Mouse (Mus musculus) megakaryocyte, embryonic 14.5 days (primary cell): ENCODE results near the gene Slc2a2. TPM values are rescaled to one million over a fixed set of nuclear protein-coding genes. Genes with fewer than 3 reads are reported as not detected.

ENCODE experiments used
- H3K27me3 ChIP-seq: replicated peaks from 2 replicates; pipeline ENCODE3; 2012; ENCODE audit warnings: inconsistent platforms
- H3K36me3 ChIP-seq: replicated peaks from 2 replicates; pipeline ENCODE3; 2012; ENCODE audit warnings: low read length, inconsistent platforms, mixed read lengths
- H3K4me1 ChIP-seq: 2 replicates; pipeline ENCODE4 v1.6.1; 2012; ENCODE audit warnings: inconsistent platforms
- H3K4me3 ChIP-seq: replicated peaks from 2 replicates; pipeline ENCODE3; 2012; ENCODE audit warnings: moderate library complexity, mild to moderate bottlenecking, inconsistent platforms
- H3K9me3 ChIP-seq: 2 replicates; pipeline ENCODE4 v1.6.1; 2012; ENCODE audit warnings: inconsistent platforms
- FLI1 ChIP-seq: IDR thresholded peaks from 2 replicates; pipeline ENCODE4 v1.6.1; 2012; ENCODE audit warnings: low read length, inconsistent platforms, mixed read lengths
- GATA1 ChIP-seq: IDR thresholded peaks from 3 replicates; pipeline ENCODE4 v1.6.1; 2012; ENCODE audit warnings: mixed read lengths, low read length, inconsistent platforms, borderline replicate concordance
- polyA plus RNA-seq: library from polyadenylated mRNA; stranded (reverse); fragments of >175 nt; gene quantifications from 2 replicates; pipeline ENCODE4 v1.2.3, GENCODE M21; 2012; ENCODE audit warnings: low replicate concordance; ENCODE audit not compliant: insufficient read depth

Slc2a2 gene
- polyA plus RNA-seq, 1 experiment = not detected

DNA sequence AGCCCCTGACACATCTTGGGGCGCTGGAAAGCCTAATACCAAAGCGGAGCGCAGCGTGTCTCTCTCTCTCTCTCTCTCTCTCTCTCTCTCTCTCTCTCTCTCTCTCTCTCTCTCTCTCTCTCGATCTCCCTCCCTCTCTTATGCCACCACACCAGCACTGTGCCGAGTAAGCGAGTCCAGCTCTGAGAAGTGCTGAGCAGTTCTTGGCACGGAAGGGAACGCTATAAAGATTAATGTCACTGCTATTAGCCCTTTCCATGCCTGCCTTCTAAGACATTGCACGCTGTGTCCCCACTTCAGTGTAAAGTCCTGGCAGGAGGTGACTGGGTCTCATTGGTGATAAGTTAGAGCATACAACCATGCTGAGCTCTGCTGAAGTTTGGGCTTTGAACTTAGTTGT, 1.5 kb upstream of the Slc2a2 start:
- Histone ChIP-seq H3K36me3 (no peaks in the 10 kb centered on the region), H3K4me1 (no peaks in the 10 kb centered on the region), H3K27me3 (peaks cover 9% of the 10 kb centered on the region), H3K4me3 (no peak overlapping the region), H3K9me3 (no peaks in the 10 kb centered on the region)
- TF ChIP-seq FLI1 = no peak
- TF ChIP-seq GATA1 = no peak

GRCm38 (mm10) chr3:28699601-28700000, 1.9 kb downstream of the Slc2a2 start:
- no peaks in the 10 kb centered on the region for H3K9me3 ChIP-seq
- H3K27me3 ChIP-seq = peaks cover 9% of the 10 kb centered on the region
- H3K4me3 ChIP-seq = no peak overlapping the region
- no peaks in the 10 kb centered on the region for H3K36me3 ChIP-seq
- TF ChIP-seq FLI1 = no peak
- no peaks in the 10 kb centered on the region for H3K4me1 ChIP-seq

GRCm38 (mm10) chr3:28705522-28706137, 7.9 kb downstream of the Slc2a2 start:
- H3K4me1 ChIP-seq = no peaks in the 10 kb centered on the region
- H3K36me3 ChIP-seq = no peaks in the 10 kb centered on the region
- peaks cover 4% of the 10 kb centered on the region for H3K27me3 ChIP-seq
- no peak for TF ChIP-seq FLI1
- TF ChIP-seq GATA1 = no peak
- H3K4me3 ChIP-seq = no peak overlapping the region
- H3K9me3 ChIP-seq = 0 out of 2 replicates have a peak, but pooled peaks cover 3% of the 10 kb centered on the region

- no peak for TF ChIP-seq GATA1
- no peak for TF ChIP-seq FLI1
- Histone ChIP-seq H3K4me3 (no peak overlapping the region), H3K4me1 (no peaks in the 10 kb centered on the region), H3K36me3 (no peaks in the 10 kb centered on the region), H3K27me3 (peaks cover 4% of the 10 kb centered on the region), H3K9me3 (0 out of 2 replicates have a peak, but pooled peaks cover 3% of the 10 kb centered on the region)
These were observed 9.0 kb downstream of the Slc2a2 start for GRCm38 (mm10) chr3:28706736-28707135.

GRCm38 (mm10) chr3:28709740-28710139, 12.0 kb downstream of the Slc2a2 start:
- Histone ChIP-seq H3K4me1 (no peaks in the 10 kb centered on the region), H3K4me3 (no peak overlapping the region), H3K27me3 (peaks cover 4% of the 10 kb centered on the region), H3K36me3 (no peaks in the 10 kb centered on the region), H3K9me3 (0 out of 2 replicates have a peak, but pooled peaks cover 3% of the 10 kb centered on the region)
- TF ChIP-seq FLI1 (no peak), GATA1 (no peak)

DNA sequence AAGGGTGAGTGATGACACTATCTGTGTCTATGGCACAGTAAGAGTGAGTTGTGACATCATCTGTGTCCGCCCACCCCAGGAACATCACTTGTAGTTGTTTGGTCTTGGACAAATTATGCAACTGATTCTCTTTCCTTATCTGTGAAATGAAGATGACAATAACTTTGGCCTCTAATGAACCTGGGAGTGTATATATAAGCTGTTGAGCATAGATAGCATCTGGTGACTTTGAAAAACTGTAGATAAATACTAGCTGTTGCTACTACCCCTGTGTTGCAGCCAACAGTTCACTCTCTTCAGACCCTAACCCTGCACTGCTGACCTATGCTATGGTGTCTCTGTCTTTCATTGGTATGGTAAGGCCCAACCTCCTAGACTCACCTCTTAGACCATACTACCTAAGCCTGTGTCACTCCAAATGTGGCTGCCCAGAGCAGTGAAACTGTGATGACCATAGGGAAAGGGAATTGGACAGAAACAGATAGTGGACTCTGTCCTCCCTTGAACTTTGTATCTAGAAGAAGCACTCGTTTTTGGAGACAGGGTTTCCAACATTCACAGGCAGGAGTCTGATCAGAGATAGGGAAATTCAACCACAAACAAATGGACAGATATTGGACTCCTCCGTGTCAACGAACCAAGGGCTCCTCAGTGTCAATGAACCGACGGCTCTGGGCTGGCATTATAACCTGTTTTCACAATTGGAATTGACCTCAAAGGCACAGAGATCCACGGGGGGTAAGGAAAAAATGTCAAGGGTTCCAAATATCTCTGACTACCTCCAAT, 16.4 kb downstream of the Slc2a2 start:
- Histone ChIP-seq H3K9me3 (0 out of 2 replicates have a peak, but pooled peaks cover 1% of the 10 kb centered on the region), H3K27me3 (peaks cover 3% of the 10 kb centered on the region), H3K4me1 (no peaks in the 10 kb centered on the region), H3K4me3 (no peak overlapping the region), H3K36me3 (no peaks in the 10 kb centered on the region)
- TF ChIP-seq FLI1 (no peak), GATA1 (no peak)

- Histone ChIP-seq H3K27me3 (peaks cover 5% of the 10 kb centered on the region), H3K9me3 (no peaks in the 10 kb centered on the region), H3K4me3 (no peak overlapping the region), H3K36me3 (no peaks in the 10 kb centered on the region), H3K4me1 (no peaks in the 10 kb centered on the region)
- no peak for TF ChIP-seq FLI1
- no peak for TF ChIP-seq GATA1
These were observed 20.8 kb downstream of the Slc2a2 start for GRCm38 (mm10) chr3:28718521-28718920.

- Histone ChIP-seq H3K9me3 (no peaks in the 10 kb centered on the region), H3K27me3 (peaks cover 5% of the 10 kb centered on the region), H3K4me1 (no peaks in the 10 kb centered on the region), H3K36me3 (no peaks in the 10 kb centered on the region), H3K4me3 (no peak overlapping the region)
- TF ChIP-seq FLI1 (no peak), GATA1 (no peak)
These were observed 23.5 kb downstream of the Slc2a2 start for GRCm38 (mm10) chr3:28721218-28721617.

DNA sequence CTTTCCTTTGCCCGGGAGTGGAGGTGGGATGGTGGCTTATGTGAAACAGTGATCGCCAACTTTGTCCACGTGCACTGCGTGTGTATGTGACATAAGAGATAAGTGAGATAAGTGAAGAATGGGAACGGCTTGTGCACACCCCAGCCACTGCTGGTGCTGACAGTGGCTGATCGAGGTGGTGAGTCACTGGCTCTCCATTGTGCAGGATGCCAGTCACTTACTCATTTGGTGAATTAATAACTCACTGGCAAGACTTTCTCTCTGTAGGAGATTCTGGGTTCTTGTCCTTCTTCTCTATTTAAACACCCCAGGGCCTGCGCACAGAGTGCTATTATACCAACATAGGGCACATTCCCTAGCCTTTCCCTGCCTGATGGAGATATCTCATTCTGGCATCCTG, 24.1 kb downstream of the Slc2a2 start:
- no peak overlapping the region for H3K4me3 ChIP-seq
- TF ChIP-seq FLI1 = no peak
- TF ChIP-seq GATA1 = no peak
- H3K4me1 ChIP-seq = no peaks in the 10 kb centered on the region
- peaks cover 5% of the 10 kb centered on the region for H3K27me3 ChIP-seq
- H3K9me3 ChIP-seq = no peaks in the 10 kb centered on the region
- no peaks in the 10 kb centered on the region for H3K36me3 ChIP-seq

DNA sequence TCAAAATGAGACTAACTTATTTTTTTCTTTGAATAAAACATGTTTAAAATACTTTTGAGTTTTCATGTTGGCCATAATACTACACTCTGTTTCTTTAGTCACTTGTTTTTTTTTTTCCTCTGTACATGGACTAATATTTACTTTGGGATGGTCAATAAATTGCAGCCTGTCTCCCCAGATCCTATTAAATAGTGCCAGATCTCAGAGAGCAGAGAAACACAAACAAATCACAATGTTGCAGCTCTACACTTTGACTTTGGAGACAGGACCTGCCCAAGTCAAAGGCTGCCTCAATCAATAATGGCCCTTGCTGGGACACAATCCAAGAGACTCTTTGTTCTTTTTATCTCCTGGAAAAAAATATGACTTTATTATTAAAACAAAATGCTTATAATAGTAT, 24.8 kb downstream of the Slc2a2 start:
- Histone ChIP-seq H3K4me1 (no peaks in the 10 kb centered on the region), H3K36me3 (no peaks in the 10 kb centered on the region), H3K4me3 (no peak overlapping the region), H3K27me3 (peaks cover 2% of the 10 kb centered on the region), H3K9me3 (no peaks in the 10 kb centered on the region)
- no peak for TF ChIP-seq FLI1
